Comparison of ENCODE assay signal across 23 mouse cellular contexts in the genomic region with DNA sequence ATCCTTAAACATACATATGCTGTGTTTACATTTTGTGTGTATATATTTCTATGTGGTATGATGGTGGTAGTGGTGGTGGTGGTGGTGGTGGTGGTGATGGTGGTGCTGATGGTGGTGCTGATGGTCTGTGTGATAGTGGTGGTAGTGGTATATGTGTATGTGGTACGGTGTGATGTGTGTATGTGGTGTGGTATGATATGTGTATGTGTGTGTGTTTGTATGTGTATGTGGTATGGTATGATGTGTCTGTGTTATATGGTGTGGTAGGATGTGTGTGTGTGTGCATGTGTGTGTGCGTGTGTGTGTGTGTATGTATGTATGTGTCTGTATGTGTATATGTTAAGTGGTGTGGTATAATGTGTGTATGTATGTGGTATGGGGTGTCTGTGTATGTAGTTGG.
DNase-seq lines count a peak whose midpoint lies in the region; ATAC-seq lines count a peak whose summit lies in the region.
"Had no signal": no experiment of that assay in that cellular context is flagged by ENCODE, and none has a peak within 500 bp of the region (broad histone marks: within the 10 kb centered on the region; RNA-seq: fewer than 3 reads in every experiment).

No protein-coding gene starts in this region.

- ATAC-seq in heart, embryonic 11.5 days (replicated peaks; ENCODE audit: insufficient number of reproducible peaks, low FRiP score, low TSS enrichment): 0 out of 2 replicates have a peak, but pooled peaks have one; percentile 18
- 0 out of 2 replicates have a peak, but pooled peaks have one; percentile 52 for ATAC-seq in limb, embryonic 12.5 days (ENCODE audit: insufficient number of reproducible peaks, insufficient read depth, low FRiP score, low TSS enrichment, low read depth)
- ATAC-seq in midbrain, embryonic 12.5 days (ENCODE audit: low FRiP score, low read depth): peak; percentile 44; the same call in 1 of the 2 replicates
- no peak for ATAC-seq in midbrain, embryonic 11.5 days (ENCODE audit: low FRiP score)
- ATAC-seq: forebrain, embryonic 14.5 days; forebrain, embryonic 16.5 days had no signal

- no peak overlapping the region for H3K9ac ChIP-seq in heart, embryonic 11.5 days (ENCODE audit: low read depth, low read length)
- no peak overlapping the region for H3K9ac ChIP-seq in limb, embryonic 12.5 days (replicated peaks)
- H3K9ac ChIP-seq in midbrain, embryonic 12.5 days (replicated peaks): no peak overlapping the region
- no peak overlapping the region for H3K9ac ChIP-seq in midbrain, embryonic 11.5 days (ENCODE audit: low read length)
- H3K9ac ChIP-seq: embryonic facial prominence, embryonic 13.5 days; embryonic facial prominence, embryonic 15.5 days; forebrain, embryonic 12.5 days had no signal

- DNase-seq in heart, postnatal 14 days: no peak
- DNase-seq in limb, embryonic 10.5 days (ENCODE audit: low spot score): no peak
- DNase-seq in midbrain, embryonic 11.5 days (ENCODE audit: low spot score, missing footprints): no peak
- DNase-seq: adrenal gland, adult 2 months; adrenal gland, postnatal 10 days; adrenal gland, postnatal 25 days; cerebellum, adult 11 months; cerebellum, adult 18-20 months; cerebellum, adult 8-10 months; cerebellum, adult 9-11 months; cerebellum, postnatal 14 days; cerebellum, postnatal 36 days; embryo, embryonic 11 days had no signal

- no peaks in the 10 kb centered on the region for H3K4me1 ChIP-seq in heart, embryonic 11.5 days (ENCODE audit: control insufficient read depth, insufficient read depth, low read length)
- no peaks in the 10 kb centered on the region for H3K4me1 ChIP-seq in limb, embryonic 12.5 days (replicated peaks)
- no peaks in the 10 kb centered on the region for H3K4me1 ChIP-seq in limb, embryonic 10.5 days
- H3K4me1 ChIP-seq in midbrain, embryonic 12.5 days: no peaks in the 10 kb centered on the region
- no peaks in the 10 kb centered on the region for H3K4me1 ChIP-seq in midbrain, embryonic 11.5 days (ENCODE audit: control insufficient read depth, insufficient read depth, low read length)
- H3K4me1 ChIP-seq: embryonic facial prominence, embryonic 13.5 days; embryonic facial prominence, embryonic 15.5 days; forebrain, embryonic 10.5 days; forebrain, embryonic 12.5 days had no signal

- H3K36me3 ChIP-seq in heart, embryonic 11.5 days (ENCODE audit: control insufficient read depth, insufficient read depth, low read length): no peaks in the 10 kb centered on the region
- H3K36me3 ChIP-seq in limb, embryonic 12.5 days: no peaks in the 10 kb centered on the region
- H3K36me3 ChIP-seq in limb, embryonic 10.5 days: no peaks in the 10 kb centered on the region
- no peaks in the 10 kb centered on the region for H3K36me3 ChIP-seq in midbrain, embryonic 12.5 days
- H3K36me3 ChIP-seq in midbrain, embryonic 11.5 days (ENCODE audit: control insufficient read depth, insufficient read depth, low read length): no peaks in the 10 kb centered on the region
- H3K36me3 ChIP-seq: embryonic facial prominence, embryonic 13.5 days; embryonic facial prominence, embryonic 15.5 days; forebrain, embryonic 10.5 days; forebrain, embryonic 12.5 days had no signal

- 83% methylated on average over 2 of the region's 2 CpGs for WGBS in heart, embryonic 11.5 days (ENCODE audit: insufficient replicate concordance)
- 89% methylated on average over 2 of the region's 2 CpGs for WGBS in limb, embryonic 12.5 days
- 95% methylated on average over 2 of the region's 2 CpGs for WGBS in limb, embryonic 10.5 days
- 91% methylated on average over 2 of the region's 2 CpGs for WGBS in midbrain, embryonic 12.5 days
- WGBS in midbrain, embryonic 11.5 days: 89% methylated on average over 2 of the region's 2 CpGs

- no peaks in the 10 kb centered on the region for H3K9me3 ChIP-seq in heart, embryonic 11.5 days (replicated peaks; ENCODE audit: control insufficient read depth, low read length)
- H3K9me3 ChIP-seq in limb, embryonic 12.5 days: no peaks in the 10 kb centered on the region
- H3K9me3 ChIP-seq in limb, embryonic 10.5 days (replicated peaks): no peaks in the 10 kb centered on the region
- H3K9me3 ChIP-seq in midbrain, embryonic 12.5 days: no peaks in the 10 kb centered on the region
- H3K9me3 ChIP-seq in midbrain, embryonic 11.5 days (ENCODE audit: control insufficient read depth, low read length): no peaks in the 10 kb centered on the region
- H3K9me3 ChIP-seq: embryonic facial prominence, embryonic 13.5 days; embryonic facial prominence, embryonic 15.5 days; forebrain, embryonic 10.5 days; forebrain, embryonic 12.5 days had no signal

- no peak overlapping the region for H3K27ac ChIP-seq in heart, embryonic 11.5 days (ENCODE audit: low read depth, low read length)
- no peak overlapping the region for H3K27ac ChIP-seq in limb, embryonic 12.5 days
- H3K27ac ChIP-seq in limb, embryonic 10.5 days: no peak overlapping the region
- H3K27ac ChIP-seq in midbrain, embryonic 12.5 days (replicated peaks): no peak overlapping the region
- H3K27ac ChIP-seq in midbrain, embryonic 11.5 days (ENCODE audit: low read depth, low read length): no peak overlapping the region
- H3K27ac ChIP-seq: embryonic facial prominence, embryonic 13.5 days; embryonic facial prominence, embryonic 15.5 days; forebrain, embryonic 10.5 days; forebrain, embryonic 12.5 days had no signal

- H3K4me3 ChIP-seq in heart, embryonic 11.5 days (ENCODE audit: low read depth, low read length): no peak overlapping the region
- no peak overlapping the region for H3K4me3 ChIP-seq in limb, embryonic 12.5 days (replicated peaks)
- H3K4me3 ChIP-seq in limb, embryonic 10.5 days: no peak overlapping the region
- H3K4me3 ChIP-seq in midbrain, embryonic 12.5 days: no peak overlapping the region
- no peak overlapping the region for H3K4me3 ChIP-seq in midbrain, embryonic 11.5 days (ENCODE audit: low read depth, low read length)
- H3K4me3 ChIP-seq: embryonic facial prominence, embryonic 13.5 days; embryonic facial prominence, embryonic 15.5 days; erythroblast, embryonic 14.5 days; forebrain, embryonic 10.5 days; forebrain, embryonic 12.5 days had no signal

- intact Hi-C loops in heart, postnatal 14 days (cut with DNase I): no loop called here

- no peak overlapping the region for H3K4me2 ChIP-seq in heart, embryonic 11.5 days
- H3K4me2 ChIP-seq in limb, embryonic 12.5 days: no peak overlapping the region
- no peak overlapping the region for H3K4me2 ChIP-seq in midbrain, embryonic 12.5 days (replicated peaks)
- no peak overlapping the region for H3K4me2 ChIP-seq in midbrain, embryonic 11.5 days
- H3K4me2 ChIP-seq: embryonic facial prominence, embryonic 13.5 days; embryonic facial prominence, embryonic 15.5 days; forebrain, embryonic 12.5 days had no signal

- H3K27me3 ChIP-seq in heart, embryonic 11.5 days (ENCODE audit: control insufficient read depth, insufficient read depth, low read length): no peaks in the 10 kb centered on the region
- no peaks in the 10 kb centered on the region for H3K27me3 ChIP-seq in limb, embryonic 12.5 days
- H3K27me3 ChIP-seq in limb, embryonic 10.5 days (ENCODE audit: low read depth, poor library complexity, severe bottlenecking): no peaks in the 10 kb centered on the region
- no peaks in the 10 kb centered on the region for H3K27me3 ChIP-seq in midbrain, embryonic 12.5 days
- H3K27me3 ChIP-seq in midbrain, embryonic 11.5 days (ENCODE audit: control insufficient read depth, insufficient read depth, low read length): no peaks in the 10 kb centered on the region
- H3K27me3 ChIP-seq: embryonic facial prominence, embryonic 13.5 days; embryonic facial prominence, embryonic 15.5 days; forebrain, embryonic 12.5 days had no signal
